Mouse (Mus musculus): Measurements from ENCODE around the gene C1qtnf9. TPM values are rescaled to one million over a fixed set of nuclear protein-coding genes. Genes with fewer than 3 reads are reported as not detected.

The C1qtnf9 gene
- total and polyA plus RNA-seq, 2 experiments from 2014 or later: not detected

GRCm38 (mm10) chr14:60764526-60764925 is 3.4 kb upstream of the C1qtnf9 start:
- no peak for DNase-seq
- no peak overlapping the region for H3K4me3 ChIP-seq (ENCODE audit: low read depth, low read length)
- no peaks in the 10 kb centered on the region for H3K27me3 ChIP-seq (ENCODE audit: insufficient read depth, low read length)
- 81% methylated on average over 4 of the region's 4 CpGs for WGBS
- TF ChIP-seq CTCF (IDR thresholded peaks at IDR 0.05; ENCODE audit: low read depth): no peak
- no peaks in the 10 kb centered on the region; the same call in 1 of the 2 replicates for H3K4me1 ChIP-seq (ENCODE audit: insufficient read depth)
- no peaks in the 10 kb centered on the region for H3K9me3 ChIP-seq (ENCODE audit: low read length)
- ATAC-seq: no peak
- H3K4me2 ChIP-seq (ENCODE audit: low read depth): no peak overlapping the region
- H3K9ac ChIP-seq: no peak overlapping the region
- H3K36me3 ChIP-seq (ENCODE audit: insufficient read depth): peaks cover 13% of the 10 kb centered on the region
- no peak overlapping the region for H3K27ac ChIP-seq (ENCODE audit: low read depth, low read length)

GRCm38 (mm10) chr14:60765025-60765424 is 2.9 kb upstream of the C1qtnf9 start:
- Histone ChIP-seq H3K27ac (ENCODE audit: low read depth, low read length) (no peak overlapping the region), H3K4me2 (ENCODE audit: low read depth) (no peak overlapping the region), H3K4me1 (ENCODE audit: insufficient read depth) (no peaks in the 10 kb centered on the region; the same call in 1 of the 2 replicates), H3K9ac (no peak overlapping the region), H3K27me3 (ENCODE audit: insufficient read depth, low read length) (no peaks in the 10 kb centered on the region), H3K36me3 (ENCODE audit: insufficient read depth) (peaks cover 13% of the 10 kb centered on the region), H3K4me3 (ENCODE audit: low read depth, low read length) (no peak overlapping the region), H3K9me3 (ENCODE audit: low read length) (no peaks in the 10 kb centered on the region)
- ATAC-seq (no peak), DNase-seq (no peak)
- TF ChIP-seq CTCF (IDR thresholded peaks at IDR 0.05; ENCODE audit: low read depth): no peak
- 57% methylated on average over 2 of the region's 2 CpGs for WGBS

GRCm38 (mm10) chr14:60769340-60769739 is 1.4 kb downstream of the C1qtnf9 start:
- Histone ChIP-seq H3K4me2 (ENCODE audit: low read depth) (no peak overlapping the region), H3K27ac (ENCODE audit: low read depth, low read length) (no peak overlapping the region), H3K27me3 (ENCODE audit: insufficient read depth, low read length) (no peaks in the 10 kb centered on the region), H3K9me3 (ENCODE audit: low read length) (no peaks in the 10 kb centered on the region), H3K4me3 (ENCODE audit: low read depth, low read length) (no peak overlapping the region), H3K4me1 (ENCODE audit: insufficient read depth) (no peaks in the 10 kb centered on the region), H3K36me3 (ENCODE audit: insufficient read depth) (no peaks in the 10 kb centered on the region), H3K9ac (no peak overlapping the region)
- 0 out of 2 replicates have a peak, but pooled peaks have one; percentile 5 for ATAC-seq
- DNase-seq: no peak
- TF ChIP-seq CTCF (IDR thresholded peaks at IDR 0.05; ENCODE audit: low read depth): peak; percentile 51
- 41% methylated on average over 6 of the region's 6 CpGs for WGBS

- H3K9ac ChIP-seq: no peak overlapping the region
- H3K27me3 ChIP-seq (ENCODE audit: insufficient read depth, low read length): no peaks in the 10 kb centered on the region
- DNase-seq (no peak), ATAC-seq (no peak)
- H3K36me3 ChIP-seq (ENCODE audit: insufficient read depth): no peaks in the 10 kb centered on the region
- peak overlapping the region; percentile 45; the same call in 1 of the 2 replicates for H3K4me2 ChIP-seq (ENCODE audit: low read depth)
- H3K9me3 ChIP-seq (ENCODE audit: low read length): no peaks in the 10 kb centered on the region
- no peak for TF ChIP-seq CTCF (IDR thresholded peaks at IDR 0.05; ENCODE audit: low read depth)
- no peak overlapping the region for H3K4me3 ChIP-seq (ENCODE audit: low read depth, low read length)
- no peaks in the 10 kb centered on the region for H3K4me1 ChIP-seq (ENCODE audit: insufficient read depth)
- H3K27ac ChIP-seq (ENCODE audit: low read depth, low read length): no peak overlapping the region
- 70% methylated on average over 6 of the region's 6 CpGs for WGBS
Observed at GRCm38 (mm10) chr14:60770594-60770993, 2.7 kb downstream of the C1qtnf9 start.

GRCm38 (mm10) chr14:60771057-60771456 is 3.1 kb downstream of the C1qtnf9 start:
- Histone ChIP-seq H3K27ac (ENCODE audit: low read depth, low read length) (no peak overlapping the region), H3K36me3 (ENCODE audit: insufficient read depth) (no peaks in the 10 kb centered on the region), H3K27me3 (ENCODE audit: insufficient read depth, low read length) (no peaks in the 10 kb centered on the region), H3K4me2 (ENCODE audit: low read depth) (peak overlapping the region; percentile 45), H3K4me3 (ENCODE audit: low read depth, low read length) (peak overlapping the region; percentile 36), H3K9me3 (ENCODE audit: low read length) (no peaks in the 10 kb centered on the region), H3K4me1 (ENCODE audit: insufficient read depth) (no peaks in the 10 kb centered on the region), H3K9ac (peak overlapping the region; percentile 51; the same call in 1 of the 2 replicates)
- TF ChIP-seq CTCF (IDR thresholded peaks at IDR 0.05; ENCODE audit: low read depth): peak; percentile 96
- peak; percentile 88 for DNase-seq
- WGBS: 7% methylated on average over 8 of the region's 8 CpGs
- ATAC-seq: peak; percentile 87

GRCm38 (mm10) chr14:60773476-60773875 is 5.5 kb downstream of the C1qtnf9 start:
- H3K4me2 ChIP-seq (ENCODE audit: low read depth): no peak overlapping the region
- TF ChIP-seq CTCF (IDR thresholded peaks at IDR 0.05; ENCODE audit: low read depth): no peak; the same call in 1 of the 2 replicates
- no peaks in the 10 kb centered on the region for H3K36me3 ChIP-seq (ENCODE audit: insufficient read depth)
- DNase-seq (no peak), ATAC-seq (no peak)
- 87% methylated on average over 2 of the region's 2 CpGs for WGBS
- H3K27ac ChIP-seq (ENCODE audit: low read depth, low read length): no peak overlapping the region
- no peaks in the 10 kb centered on the region for H3K27me3 ChIP-seq (ENCODE audit: insufficient read depth, low read length)
- H3K9me3 ChIP-seq (ENCODE audit: low read length): no peaks in the 10 kb centered on the region
- H3K4me1 ChIP-seq (ENCODE audit: insufficient read depth): no peaks in the 10 kb centered on the region
- H3K4me3 ChIP-seq (ENCODE audit: low read depth, low read length): no peak overlapping the region
- no peak overlapping the region for H3K9ac ChIP-seq

GRCm38 (mm10) chr14:60776521-60776920 is 8.6 kb downstream of the C1qtnf9 start:
- Histone ChIP-seq H3K36me3 (ENCODE audit: insufficient read depth) (no peaks in the 10 kb centered on the region), H3K9me3 (ENCODE audit: low read length) (no peaks in the 10 kb centered on the region), H3K27me3 (ENCODE audit: insufficient read depth, low read length) (no peaks in the 10 kb centered on the region), H3K9ac (no peak overlapping the region), H3K27ac (ENCODE audit: low read depth, low read length) (no peak overlapping the region), H3K4me3 (ENCODE audit: low read depth, low read length) (no peak overlapping the region), H3K4me1 (ENCODE audit: insufficient read depth) (no peaks in the 10 kb centered on the region), H3K4me2 (ENCODE audit: low read depth) (no peak overlapping the region)
- TF ChIP-seq CTCF (IDR thresholded peaks at IDR 0.05; ENCODE audit: low read depth): no peak
- WGBS: 87% methylated on average over 8 of the region's 8 CpGs
- ATAC-seq (no peak), DNase-seq (no peak)
